Mouse (Mus musculus): ENCODE results near the gene Galnt17. TPM values are rescaled to one million over a fixed set of nuclear protein-coding genes. Genes with fewer than 3 reads are reported as not detected.
A peak's percentile ranks its signal among the peaks of the same experiment; 100 is the strongest.

Gene Galnt17
- polyA plus RNA-seq, 1 experiment from 2014 or later: 1.2 TPM

DNA sequence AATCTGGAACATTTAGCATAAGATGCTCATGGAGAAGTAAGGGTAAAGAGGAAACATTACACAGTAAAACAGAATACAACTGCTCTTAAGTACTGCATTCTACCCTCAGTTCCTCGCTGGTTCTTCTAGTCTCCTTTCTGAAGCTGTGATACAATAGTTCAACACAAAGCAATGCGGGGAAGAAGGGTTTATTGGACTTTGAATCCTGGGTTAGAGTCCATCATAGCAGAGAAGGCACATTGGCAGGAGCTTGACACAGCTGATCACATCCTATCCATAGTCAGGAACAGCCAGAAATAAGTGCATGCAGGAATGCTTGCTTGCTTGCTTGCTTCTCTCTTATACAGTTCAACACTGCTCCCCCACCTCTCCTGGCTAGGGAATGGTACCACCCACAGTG lies 267.9 kb downstream of the Galnt17 start:
- no peaks in the 10 kb centered on the region for H3K36me3 ChIP-seq
- H3K4me1 ChIP-seq: no peaks in the 10 kb centered on the region
- WGBS: 90% methylated on average over 2 of the region's 2 CpGs
- H3K4me3 ChIP-seq: no peak overlapping the region
- H3K9me3 ChIP-seq (replicated peaks): no peaks in the 10 kb centered on the region
- H3K27me3 ChIP-seq (ENCODE audit: low read depth, poor library complexity, severe bottlenecking): no peaks in the 10 kb centered on the region
- no peak for DNase-seq (ENCODE audit: low spot score)
- H3K27ac ChIP-seq (replicated peaks): no peak overlapping the region

DNA sequence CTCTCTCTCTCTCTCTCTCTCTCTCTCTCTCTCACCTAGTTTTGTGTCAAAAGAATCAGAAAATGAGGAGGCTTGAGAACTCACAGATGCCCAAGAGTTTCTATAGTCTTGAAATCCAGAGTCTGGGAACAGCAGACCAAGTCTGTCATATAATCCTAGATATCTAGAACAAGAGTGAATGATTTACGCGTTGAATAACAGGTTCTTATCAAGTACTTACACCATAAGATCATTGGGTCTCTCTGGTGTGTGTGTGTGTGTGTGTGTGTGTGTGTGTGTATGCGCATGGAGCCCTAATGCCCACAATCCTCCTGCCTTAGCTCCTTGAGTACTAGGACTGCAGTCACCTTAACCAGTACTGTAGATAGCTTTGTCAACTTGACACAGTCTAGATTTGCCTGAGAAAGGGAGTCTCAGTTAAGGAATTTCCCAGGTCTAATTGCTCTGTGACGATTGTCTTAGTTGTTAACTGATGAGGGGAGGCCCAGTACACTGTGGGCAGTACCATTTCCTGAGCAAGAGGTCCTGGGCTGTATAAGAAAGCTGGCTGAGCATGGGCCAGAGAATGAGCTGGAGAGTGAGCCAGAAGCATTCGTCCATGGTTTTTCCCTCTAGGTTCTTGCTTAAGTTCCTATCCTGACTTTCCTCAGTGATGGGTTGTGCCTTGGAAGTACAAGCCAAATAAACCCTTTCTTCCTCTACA lies 268.5 kb downstream of the Galnt17 start:
- Histone ChIP-seq H3K27ac (replicated peaks) (no peak overlapping the region), H3K36me3 (no peaks in the 10 kb centered on the region), H3K27me3 (ENCODE audit: low read depth, poor library complexity, severe bottlenecking) (no peaks in the 10 kb centered on the region), H3K4me1 (no peaks in the 10 kb centered on the region), H3K4me3 (no peak overlapping the region), H3K9me3 (replicated peaks) (no peaks in the 10 kb centered on the region)
- DNase-seq (ENCODE audit: low spot score): no peak
- 88% methylated on average over 5 of the region's 5 CpGs for WGBS

DNA sequence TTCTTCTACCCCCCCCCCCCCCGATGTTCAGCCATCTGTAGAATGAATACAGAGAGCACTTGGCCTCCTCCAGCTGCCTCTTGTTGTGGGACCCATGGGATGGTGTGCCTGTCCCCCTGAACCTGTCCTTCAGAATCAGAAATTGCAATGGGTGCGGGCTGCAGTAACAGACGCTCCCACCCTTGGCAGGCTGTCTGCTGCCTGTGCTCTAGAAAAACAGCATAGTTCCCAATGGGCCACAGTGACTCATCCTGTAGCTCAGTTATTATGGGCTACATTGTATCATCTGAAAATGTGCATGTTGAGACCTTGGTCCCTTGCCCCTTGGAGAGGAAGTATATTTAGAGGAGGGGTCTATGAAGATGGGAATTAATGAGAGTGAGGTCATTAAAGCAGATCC lies 283.8 kb downstream of the Galnt17 start:
- H3K4me1 ChIP-seq: peaks cover 5% of the 10 kb centered on the region
- H3K36me3 ChIP-seq: no peaks in the 10 kb centered on the region
- no peak for DNase-seq (ENCODE audit: low spot score)
- 89% methylated on average over 3 of the region's 3 CpGs for WGBS
- peaks cover 9% of the 10 kb centered on the region for H3K27me3 ChIP-seq (ENCODE audit: low read depth, poor library complexity, severe bottlenecking)
- H3K9me3 ChIP-seq (replicated peaks): no peaks in the 10 kb centered on the region
- no peak overlapping the region for H3K27ac ChIP-seq (replicated peaks)
- H3K4me3 ChIP-seq: no peak overlapping the region

DNA sequence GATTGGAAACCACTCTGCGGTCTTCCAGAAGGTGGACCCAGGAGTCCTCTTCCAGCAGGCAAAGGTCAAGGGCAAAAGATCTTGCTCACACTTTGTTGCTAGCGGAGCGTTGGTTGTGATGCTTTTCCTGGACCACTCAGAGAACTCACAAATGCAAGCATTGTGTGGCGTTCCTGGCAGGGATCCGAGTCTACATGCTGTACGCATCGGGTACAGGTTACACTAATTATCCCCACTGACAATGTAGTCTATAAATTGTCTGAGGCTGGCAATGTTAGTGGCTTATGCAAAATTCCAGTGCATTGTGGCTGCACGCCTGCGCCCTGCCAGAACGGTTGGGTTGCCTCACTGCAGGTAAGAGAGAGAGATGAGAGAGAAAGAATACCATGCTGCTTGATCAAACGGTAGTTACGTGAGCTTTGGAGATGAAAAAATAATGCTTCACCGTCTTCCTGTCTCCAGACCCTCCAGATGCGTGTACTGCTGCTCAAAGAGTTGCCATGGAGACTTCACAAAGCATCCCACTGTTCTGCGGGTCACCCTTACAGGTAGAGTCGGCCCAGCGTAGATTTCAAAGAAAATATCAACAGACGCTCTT lies 285.8 kb downstream of the Galnt17 start:
- H3K27ac ChIP-seq (replicated peaks): no peak overlapping the region
- H3K4me1 ChIP-seq: peaks cover 15% of the 10 kb centered on the region
- DNase-seq (ENCODE audit: low spot score): no peak
- WGBS: 84% methylated on average over 18 of the region's 18 CpGs
- H3K9me3 ChIP-seq (replicated peaks): no peaks in the 10 kb centered on the region
- no peak overlapping the region for H3K4me3 ChIP-seq
- H3K36me3 ChIP-seq: no peaks in the 10 kb centered on the region
- H3K27me3 ChIP-seq (ENCODE audit: low read depth, poor library complexity, severe bottlenecking): peaks cover 23% of the 10 kb centered on the region

DNA sequence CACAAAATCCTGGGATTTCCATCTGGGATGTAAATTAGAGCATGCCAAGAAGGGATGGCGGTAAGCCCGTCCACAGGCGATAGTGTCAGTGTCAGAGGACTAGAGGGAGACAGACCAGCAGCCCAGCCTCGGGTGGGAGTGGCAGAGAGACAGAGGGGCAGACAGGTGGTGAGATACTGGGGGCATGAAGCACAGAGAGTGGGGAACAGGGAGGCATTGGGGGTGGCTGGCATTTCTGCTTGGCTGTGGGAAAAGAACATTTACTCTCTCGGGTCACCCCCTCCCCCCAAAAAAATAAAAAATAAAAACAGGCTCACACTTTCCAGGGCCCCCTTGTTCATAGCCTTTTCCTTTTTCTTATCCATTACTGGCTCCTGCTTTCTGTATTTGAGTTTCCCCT lies 287.4 kb downstream of the Galnt17 start:
- Histone ChIP-seq H3K4me1 (peaks cover 19% of the 10 kb centered on the region), H3K27me3 (ENCODE audit: low read depth, poor library complexity, severe bottlenecking) (peaks cover 37% of the 10 kb centered on the region), H3K27ac (replicated peaks) (no peak overlapping the region), H3K4me3 (no peak overlapping the region), H3K9me3 (replicated peaks) (no peaks in the 10 kb centered on the region), H3K36me3 (no peaks in the 10 kb centered on the region)
- WGBS: 69% methylated on average over 5 of the region's 5 CpGs
- no peak for DNase-seq (ENCODE audit: low spot score)

DNA sequence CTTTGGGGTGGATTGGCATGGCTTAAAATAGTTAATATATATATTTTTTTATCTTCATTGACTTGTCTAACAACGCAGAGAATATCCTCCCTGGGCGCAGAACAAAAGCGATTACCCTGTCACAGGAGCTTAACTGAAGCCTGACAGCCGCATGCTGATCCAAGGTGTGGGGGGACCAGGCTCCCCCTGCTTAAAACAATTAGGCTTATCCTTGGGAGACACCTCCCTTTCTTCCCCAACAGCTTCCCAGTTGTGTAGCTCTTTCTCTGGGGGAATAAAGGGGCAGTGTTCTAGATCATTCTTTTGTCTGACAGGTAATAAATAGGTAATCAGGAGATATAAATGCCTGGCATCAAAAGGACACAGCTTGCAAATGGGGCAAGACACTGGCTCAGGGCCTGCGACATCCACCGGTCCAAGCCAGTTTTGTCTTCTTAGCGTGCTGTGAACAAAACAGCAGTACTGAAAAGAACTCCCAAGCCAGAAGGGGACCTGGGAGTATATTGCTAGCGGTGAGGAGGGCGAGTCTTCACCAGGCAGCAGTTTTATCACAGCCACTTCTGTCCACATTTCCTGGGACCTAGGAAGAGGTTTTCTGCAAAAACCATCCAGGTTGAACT lies 288.8 kb downstream of the Galnt17 start:
- peaks cover 19% of the 10 kb centered on the region for H3K4me1 ChIP-seq
- no peak for DNase-seq (ENCODE audit: low spot score)
- H3K27ac ChIP-seq (replicated peaks): no peak overlapping the region
- H3K4me3 ChIP-seq: no peak overlapping the region
- WGBS: 23% methylated on average over 9 of the region's 9 CpGs
- peaks cover 44% of the 10 kb centered on the region for H3K27me3 ChIP-seq (ENCODE audit: low read depth, poor library complexity, severe bottlenecking)
- no peaks in the 10 kb centered on the region for H3K9me3 ChIP-seq (replicated peaks)
- H3K36me3 ChIP-seq: no peaks in the 10 kb centered on the region

DNA sequence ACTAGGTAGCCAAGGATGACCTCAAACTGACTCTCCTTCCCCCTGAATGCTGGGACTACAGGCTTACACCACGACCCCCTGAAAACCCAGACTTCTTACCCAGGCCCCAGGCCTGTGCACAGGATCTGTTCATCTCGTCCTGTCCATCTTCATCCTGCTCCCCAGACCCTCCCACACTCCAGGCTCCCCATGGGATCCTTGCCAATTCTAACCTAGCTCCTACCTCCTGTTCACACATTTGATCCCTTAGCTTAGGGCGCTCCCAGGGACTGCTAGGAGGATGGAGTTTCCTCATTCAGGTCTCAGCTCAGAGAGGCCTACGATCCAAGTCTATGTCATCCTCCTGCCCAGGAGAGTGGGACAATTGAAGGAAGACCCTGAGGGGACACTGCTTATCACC lies 292.2 kb downstream of the Galnt17 start:
- Histone ChIP-seq H3K4me3 (no peak overlapping the region), H3K27ac (replicated peaks) (no peak overlapping the region), H3K36me3 (no peaks in the 10 kb centered on the region), H3K27me3 (ENCODE audit: low read depth, poor library complexity, severe bottlenecking) (peaks cover 35% of the 10 kb centered on the region), H3K4me1 (peaks cover 19% of the 10 kb centered on the region), H3K9me3 (replicated peaks) (no peaks in the 10 kb centered on the region)
- DNase-seq (ENCODE audit: low spot score): no peak
- WGBS: 90% methylated on average over 4 of the region's 4 CpGs

DNA sequence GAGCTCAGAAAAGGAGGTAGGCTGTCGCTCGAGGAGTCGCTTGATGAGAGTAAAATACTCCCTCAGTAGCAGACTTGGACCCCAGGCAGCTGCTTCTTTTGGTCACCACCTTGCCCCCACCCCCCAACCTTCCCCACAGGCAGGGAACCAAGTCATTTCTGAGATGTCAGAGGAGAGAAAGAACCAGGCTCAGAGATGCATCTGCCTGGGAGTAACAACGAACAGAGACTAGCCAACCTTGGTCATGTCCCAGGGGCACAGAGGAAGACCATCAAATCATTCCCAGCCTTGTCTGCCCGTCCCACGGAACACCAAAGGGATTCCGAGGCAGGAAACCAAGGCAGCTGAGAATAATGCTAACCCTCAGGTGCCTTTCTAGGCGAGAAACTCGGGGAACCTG lies 293.0 kb downstream of the Galnt17 start:
- Histone ChIP-seq H3K4me3 (no peak overlapping the region), H3K4me1 (peaks cover 19% of the 10 kb centered on the region), H3K36me3 (no peaks in the 10 kb centered on the region), H3K9me3 (replicated peaks) (no peaks in the 10 kb centered on the region), H3K27me3 (ENCODE audit: low read depth, poor library complexity, severe bottlenecking) (peaks cover 35% of the 10 kb centered on the region), H3K27ac (replicated peaks) (no peak overlapping the region)
- 88% methylated on average over 9 of the region's 9 CpGs for WGBS
- DNase-seq (ENCODE audit: low spot score): no peak

DNA sequence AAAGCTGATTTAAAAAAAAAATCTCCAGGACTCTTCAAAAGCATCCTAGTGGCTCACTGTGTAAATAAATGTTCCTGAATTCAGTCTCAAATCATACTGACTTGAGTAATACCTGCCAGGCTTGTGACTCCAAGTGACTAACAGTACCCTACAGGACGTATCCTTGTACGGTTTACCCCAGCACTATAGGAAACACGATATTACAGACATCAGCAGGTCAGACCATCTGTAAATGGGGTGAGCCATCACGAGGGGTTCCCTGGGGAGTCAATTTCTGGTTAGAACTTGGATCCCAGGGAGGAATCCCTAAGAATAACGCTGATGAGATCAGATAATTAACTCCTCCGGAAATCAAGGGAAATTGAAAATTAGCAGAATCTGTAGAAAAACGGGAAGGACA lies 294.5 kb downstream of the Galnt17 start:
- DNase-seq (ENCODE audit: low spot score): no peak
- no peak overlapping the region for H3K27ac ChIP-seq (replicated peaks)
- H3K27me3 ChIP-seq (ENCODE audit: low read depth, poor library complexity, severe bottlenecking): peaks cover 34% of the 10 kb centered on the region
- H3K9me3 ChIP-seq (replicated peaks): no peaks in the 10 kb centered on the region
- no peaks in the 10 kb centered on the region for H3K36me3 ChIP-seq
- peaks cover 7% of the 10 kb centered on the region for H3K4me1 ChIP-seq
- 89% methylated on average over 7 of the region's 7 CpGs for WGBS
- no peak overlapping the region for H3K4me3 ChIP-seq

DNA sequence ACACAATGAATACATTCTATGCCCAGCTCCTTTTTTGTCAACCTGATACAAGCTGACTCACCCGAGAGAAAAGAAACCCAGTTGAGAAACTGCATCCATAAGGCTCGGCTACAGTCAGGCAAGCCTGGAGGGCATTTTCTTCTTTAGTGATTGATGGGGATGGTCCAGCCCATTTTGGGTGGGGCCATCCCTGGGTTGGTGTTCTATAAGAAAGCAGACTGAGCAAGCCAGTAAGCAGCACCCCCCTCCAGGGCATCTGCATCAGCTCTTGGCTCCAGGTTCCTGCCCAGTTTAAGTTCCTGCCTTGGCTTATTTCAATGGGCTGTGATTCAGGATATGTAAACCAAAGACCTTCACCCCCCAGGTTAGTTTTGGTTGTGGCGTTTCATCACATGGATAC lies 295.2 kb downstream of the Galnt17 start:
- Histone ChIP-seq H3K4me3 (no peak overlapping the region), H3K4me1 (peaks cover 5% of the 10 kb centered on the region), H3K36me3 (no peaks in the 10 kb centered on the region), H3K27me3 (ENCODE audit: low read depth, poor library complexity, severe bottlenecking) (peaks cover 27% of the 10 kb centered on the region), H3K9me3 (replicated peaks) (no peaks in the 10 kb centered on the region), H3K27ac (replicated peaks) (no peak overlapping the region)
- no peak for DNase-seq (ENCODE audit: low spot score)
- WGBS: 83% methylated on average over 3 of the region's 3 CpGs

DNA sequence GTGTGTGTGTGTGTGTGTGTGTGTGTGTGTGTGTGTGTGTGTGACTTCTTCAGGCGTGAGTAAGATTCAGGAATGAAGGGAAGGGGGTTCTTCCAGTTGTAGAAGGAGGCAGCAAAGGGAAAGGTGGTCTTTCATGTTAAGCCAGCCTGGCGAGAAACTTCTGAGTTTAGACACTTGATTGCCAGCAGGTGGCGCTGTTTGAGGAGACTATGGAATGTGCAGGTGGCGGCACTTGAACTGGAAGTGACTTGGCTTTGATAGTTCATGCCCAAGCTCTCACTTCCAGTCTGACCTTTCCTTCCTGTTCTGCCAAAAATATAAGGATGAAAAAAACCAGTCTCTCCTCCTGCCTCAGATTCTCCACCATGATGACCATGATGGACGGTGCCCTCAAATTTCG lies 298.8 kb downstream of the Galnt17 start:
- H3K27ac ChIP-seq (replicated peaks): no peak overlapping the region
- no peaks in the 10 kb centered on the region for H3K4me1 ChIP-seq
- H3K36me3 ChIP-seq: no peaks in the 10 kb centered on the region
- no peaks in the 10 kb centered on the region for H3K27me3 ChIP-seq (ENCODE audit: low read depth, poor library complexity, severe bottlenecking)
- WGBS: 55% methylated on average over 6 of the region's 6 CpGs
- H3K4me3 ChIP-seq: no peak overlapping the region
- H3K9me3 ChIP-seq (replicated peaks): no peaks in the 10 kb centered on the region
- peak; percentile 45 for DNase-seq (ENCODE audit: low spot score)

DNA sequence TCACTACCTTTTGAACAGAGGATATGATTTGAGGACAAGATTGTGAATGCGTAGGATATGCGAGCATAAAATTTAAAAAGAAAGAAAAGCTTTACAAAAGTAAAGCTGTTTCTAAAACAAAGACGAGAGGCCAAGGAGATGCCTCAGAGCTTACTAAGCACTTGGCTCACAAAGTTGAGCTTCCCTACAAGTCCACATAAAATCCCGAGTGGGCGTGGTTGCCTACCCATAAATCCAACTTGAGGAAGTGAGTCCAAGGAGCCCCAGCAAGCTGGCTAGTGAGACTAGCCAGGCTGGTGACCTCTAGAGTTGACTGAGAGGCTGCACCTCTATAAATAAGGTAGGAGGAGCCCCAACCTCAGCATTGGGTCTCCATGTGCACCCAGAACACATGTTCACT lies 299.8 kb downstream of the Galnt17 start:
- no peak for DNase-seq (ENCODE audit: low spot score)

DNA sequence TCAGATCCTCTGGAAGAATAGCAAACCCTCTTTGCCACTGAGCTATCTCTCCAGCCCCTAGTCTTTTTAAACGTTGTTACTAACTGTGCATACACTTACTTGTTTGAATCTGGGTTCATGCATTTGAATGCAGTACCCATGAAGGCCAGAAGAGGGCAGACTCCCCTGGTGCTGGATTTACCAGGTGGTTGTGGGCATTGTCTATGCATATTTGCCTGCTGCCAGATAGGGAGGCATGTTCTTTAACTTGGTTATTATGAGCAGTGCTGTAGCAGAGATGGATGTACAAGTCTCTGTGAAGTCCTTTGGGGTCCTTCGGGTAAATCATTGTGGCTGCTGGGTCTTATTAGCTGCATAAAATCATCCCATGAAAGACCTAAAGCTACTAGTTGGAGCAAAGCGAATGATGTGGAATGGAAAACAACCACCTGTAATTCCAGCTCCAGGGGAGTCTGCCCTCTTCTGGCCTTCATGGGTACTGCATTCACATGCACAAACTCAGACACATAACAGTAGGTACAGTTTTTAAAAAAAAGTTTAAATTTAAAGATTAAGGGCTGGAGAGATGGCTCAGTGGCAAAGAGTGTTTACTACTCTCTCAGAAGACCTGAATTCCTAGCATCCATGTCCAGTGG lies 300.3 kb downstream of the Galnt17 start:
- WGBS: 77% methylated on average over 3 of the region's 3 CpGs
- Histone ChIP-seq H3K27me3 (ENCODE audit: low read depth, poor library complexity, severe bottlenecking) (no peaks in the 10 kb centered on the region), H3K4me1 (no peaks in the 10 kb centered on the region), H3K36me3 (no peaks in the 10 kb centered on the region), H3K9me3 (replicated peaks) (no peaks in the 10 kb centered on the region), H3K27ac (replicated peaks) (no peak overlapping the region), H3K4me3 (no peak overlapping the region)
- peak; percentile 51 for DNase-seq (ENCODE audit: low spot score)

More for the DNA sequence above, 299.8 kb downstream of the Galnt17 start:
- H3K4me3 ChIP-seq: no peak overlapping the region
- H3K27me3 ChIP-seq (ENCODE audit: low read depth, poor library complexity, severe bottlenecking): no peaks in the 10 kb centered on the region
- 94% methylated on average over 5 of the region's 5 CpGs for WGBS
- no peak overlapping the region for H3K27ac ChIP-seq (replicated peaks)
- no peaks in the 10 kb centered on the region for H3K9me3 ChIP-seq (replicated peaks)
- no peaks in the 10 kb centered on the region for H3K36me3 ChIP-seq
- no peaks in the 10 kb centered on the region for H3K4me1 ChIP-seq

Measured in midbrain, embryonic 10.5 days (tissue).